Mouse (Mus musculus): ENCODE data around the gene Farp2.

The Farp2 gene

DNA sequence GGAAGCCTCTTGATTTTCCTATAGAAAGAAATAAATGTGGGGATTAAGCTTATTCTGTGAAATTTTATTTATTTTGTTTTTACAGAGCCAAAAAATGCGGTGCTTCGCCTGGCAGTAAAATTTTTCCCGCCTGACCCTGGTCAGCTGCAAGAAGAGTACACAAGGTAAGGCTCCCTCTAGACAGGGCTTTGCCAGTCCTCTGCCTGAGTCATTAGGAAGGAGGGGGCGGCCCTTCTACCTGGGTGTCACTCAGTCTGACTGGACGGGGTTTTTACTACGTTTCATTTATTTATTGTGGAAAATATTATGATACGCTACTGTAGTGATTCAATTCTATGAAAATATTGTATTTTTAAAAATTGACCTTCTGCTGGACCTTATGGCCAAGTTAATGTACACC, 51.3 kb downstream of the Farp2 start:
- DNase-seq (ENCODE audit: low read depth, low spot score): no peak

DNA sequence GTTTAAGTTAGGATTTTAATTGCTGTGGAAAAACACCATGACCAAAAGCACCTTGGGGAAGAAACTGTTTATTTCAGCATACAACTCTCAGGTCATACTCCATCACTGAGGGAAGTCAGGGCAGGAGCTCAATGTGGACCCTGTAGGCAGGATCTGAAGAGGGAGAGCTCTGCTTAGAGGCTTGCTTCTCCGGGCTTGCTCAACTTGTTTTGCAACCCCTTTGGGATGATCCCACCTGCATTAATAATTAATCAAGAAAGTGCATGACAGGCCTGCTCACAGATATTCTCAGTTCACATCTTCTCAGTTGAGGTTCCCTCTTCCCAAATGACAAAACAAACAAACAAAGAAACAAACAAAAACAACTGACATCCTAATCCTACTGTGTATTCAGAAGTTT, 51.8 kb downstream of the Farp2 start:
- DNase-seq (ENCODE audit: low read depth, low spot score): no peak

DNA sequence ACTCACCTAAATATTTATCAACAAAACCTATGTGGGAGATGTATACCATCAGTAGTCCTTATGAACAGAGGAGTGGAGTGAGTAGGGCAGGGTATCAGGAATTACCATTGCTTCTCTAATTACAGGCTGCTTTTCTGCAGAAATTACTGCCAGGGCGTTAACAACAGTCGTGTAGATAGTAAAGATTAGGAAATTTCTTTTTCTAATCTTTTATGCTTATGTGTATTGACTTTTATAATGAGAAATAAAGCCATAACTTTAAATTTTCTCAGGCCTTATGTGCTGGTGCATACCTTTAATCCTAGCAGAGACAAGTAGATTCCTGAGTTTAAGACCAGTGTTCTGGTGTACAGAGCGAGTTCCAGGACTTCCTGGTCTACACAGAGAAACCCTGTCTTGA, 52.9 kb downstream of the Farp2 start:
- DNase-seq (ENCODE audit: low read depth, low spot score): no peak

DNA sequence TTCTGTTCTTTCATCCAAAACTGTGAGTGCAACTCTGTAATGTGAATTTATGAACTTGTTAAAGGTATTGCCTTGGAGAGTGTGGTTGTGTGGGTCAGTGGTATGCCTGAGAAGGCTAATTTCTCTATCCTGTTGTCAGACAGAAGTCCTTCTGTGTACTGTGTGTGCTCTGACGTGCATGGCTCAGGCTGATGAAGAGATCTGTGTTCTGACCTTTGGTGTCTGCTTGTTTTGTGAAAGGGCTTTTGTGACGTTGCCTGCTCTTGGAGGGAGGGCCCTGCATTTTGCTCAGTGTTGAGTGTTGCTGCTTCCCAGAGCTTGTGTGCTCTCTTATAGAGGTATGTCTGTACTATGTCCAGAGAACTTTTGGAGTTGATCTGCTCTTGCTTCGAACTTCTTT, 55.1 kb downstream of the Farp2 start:
- no peak for DNase-seq (ENCODE audit: low read depth, low spot score)

DNA sequence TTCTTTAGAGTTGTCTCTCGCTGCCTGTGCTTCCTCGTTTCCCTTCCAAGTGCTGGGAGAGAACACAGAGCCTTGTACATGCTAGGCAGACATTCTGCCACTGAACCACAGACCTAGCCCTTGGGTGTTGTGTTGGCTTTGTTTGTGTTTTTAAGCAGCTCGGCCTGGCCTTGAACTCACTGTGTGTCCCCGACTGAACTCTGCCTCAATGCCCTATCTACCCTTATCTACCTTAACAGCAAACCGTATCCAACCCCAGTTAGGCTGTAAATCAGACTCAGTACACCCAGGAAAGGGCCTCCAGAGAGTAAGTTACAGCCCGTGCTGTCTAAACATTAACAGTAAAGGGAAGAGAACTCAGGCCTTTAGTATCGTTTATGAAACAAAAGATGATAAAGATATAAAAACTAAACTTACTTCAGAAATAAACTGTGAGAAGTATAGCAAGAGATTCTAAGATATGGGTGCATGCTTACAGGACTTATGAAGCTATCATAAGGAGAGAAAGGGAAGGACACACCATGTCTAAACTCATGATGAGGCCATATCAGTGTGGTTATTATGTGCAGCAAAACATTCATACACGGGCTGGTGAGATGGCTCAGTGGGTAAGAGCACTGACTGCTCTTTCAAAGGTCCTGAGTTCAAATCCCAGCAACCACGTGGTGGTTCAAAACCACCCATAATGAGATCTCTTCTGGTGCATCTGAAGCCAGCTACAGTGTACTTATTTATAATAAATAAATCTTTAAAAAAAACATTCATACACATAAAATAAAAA, 56.0 kb downstream of the Farp2 start:
- DNase-seq (ENCODE audit: low read depth, low spot score): no peak

DNA sequence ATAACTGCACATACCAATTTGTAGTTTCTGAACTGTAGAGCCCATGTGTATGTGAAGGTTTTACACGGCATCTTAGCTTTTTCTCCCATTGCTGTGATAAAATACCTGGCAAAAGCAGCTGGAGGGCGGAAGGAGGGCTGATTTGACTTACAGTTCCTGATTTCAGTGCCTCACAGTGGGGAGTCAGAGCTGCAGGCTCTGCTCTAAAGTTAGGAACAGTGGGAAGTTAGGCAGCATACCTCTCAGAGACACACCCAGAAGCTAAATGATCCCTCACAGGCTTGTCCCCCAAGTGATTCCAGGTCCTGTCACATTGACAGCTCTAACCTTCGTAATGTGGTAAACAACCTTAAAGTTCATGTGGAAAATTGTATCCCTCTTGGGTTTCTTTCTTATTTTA, 65.2 kb downstream of the Farp2 start:
- no peak for DNase-seq (ENCODE audit: low read depth, low spot score)

DNA sequence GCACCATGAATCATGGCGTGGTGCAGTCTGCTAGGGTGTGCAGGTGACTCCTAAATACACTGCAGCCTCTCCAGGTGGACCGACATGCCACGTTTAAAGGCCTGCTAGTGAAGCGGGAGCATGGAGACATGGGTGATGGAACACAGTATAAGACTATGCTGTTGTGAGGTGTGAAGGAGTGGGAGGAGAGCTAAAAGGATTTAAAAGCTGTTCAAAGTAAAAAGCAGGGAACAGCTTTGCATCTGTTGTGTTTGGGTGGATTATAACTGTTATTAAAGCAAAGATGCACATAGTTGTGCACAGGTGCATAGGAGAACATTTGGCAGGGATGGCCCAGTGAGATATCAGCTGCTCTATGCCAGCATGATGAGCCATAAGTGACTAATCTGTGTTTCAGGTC, 66.0 kb downstream of the Farp2 start:
- DNase-seq (ENCODE audit: low read depth, low spot score): no peak

DNA sequence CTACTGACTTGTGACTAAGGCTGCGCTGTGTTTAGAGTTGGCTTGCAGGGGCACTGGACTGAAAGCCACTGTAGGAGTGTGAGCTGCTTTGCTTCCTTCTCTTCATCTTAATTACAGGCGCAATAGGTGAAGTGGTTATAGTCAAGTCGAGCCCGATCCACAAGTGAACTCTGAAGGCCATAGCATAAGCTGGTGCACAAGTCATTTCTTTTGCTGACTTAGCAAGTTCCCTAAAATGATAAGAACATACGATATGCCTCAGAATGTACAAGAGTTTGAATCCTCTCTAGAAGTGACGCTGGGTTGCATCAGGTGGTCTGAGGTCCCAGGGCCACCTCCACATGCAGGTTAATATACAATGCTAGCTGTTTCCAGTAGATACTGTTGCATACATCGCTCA, 69.7 kb downstream of the Farp2 start:
- no peak for DNase-seq (ENCODE audit: low read depth, low spot score)

DNA sequence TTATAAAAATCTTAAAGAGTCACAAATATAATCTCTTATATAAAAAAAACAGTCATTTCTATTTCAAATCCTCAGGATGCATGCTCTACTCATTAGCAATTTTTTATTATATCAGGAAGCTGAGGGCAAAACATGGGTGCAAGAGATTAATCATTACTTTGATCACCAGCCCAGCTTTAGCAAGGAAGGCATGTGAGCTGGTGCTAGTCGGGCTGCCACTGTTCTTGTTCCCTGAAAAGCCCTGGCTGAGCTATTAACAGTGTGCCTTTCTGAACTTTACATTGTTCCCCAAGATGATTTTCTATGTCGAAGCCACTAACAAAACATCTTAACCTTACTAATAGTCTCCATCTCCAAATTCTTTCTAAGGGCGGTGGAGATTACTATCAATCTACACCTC, 76.5 kb downstream of the Farp2 start:
- no peak for DNase-seq (ENCODE audit: low read depth, low spot score)

DNA sequence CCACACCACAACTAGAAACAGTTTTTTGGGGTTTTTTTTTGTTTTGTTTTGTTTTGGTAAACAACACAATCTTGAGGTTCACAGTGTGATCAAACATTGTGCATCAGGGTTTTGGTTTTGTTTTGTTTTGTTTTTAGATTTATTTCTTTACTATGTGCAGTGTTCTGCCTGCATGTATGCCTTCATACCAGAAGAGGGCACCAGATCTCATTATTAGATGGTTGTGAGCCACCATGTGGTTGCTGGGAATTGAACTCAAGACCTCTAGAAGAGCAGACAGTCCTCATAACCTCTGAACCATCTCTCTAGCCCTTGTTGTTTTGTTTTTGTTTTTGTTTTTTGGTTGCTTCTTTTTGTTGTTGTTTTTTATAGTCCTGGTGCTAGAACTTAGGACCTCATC, 82.1 kb downstream of the Farp2 start:
- DNase-seq (ENCODE audit: low read depth, low spot score): no peak

DNA sequence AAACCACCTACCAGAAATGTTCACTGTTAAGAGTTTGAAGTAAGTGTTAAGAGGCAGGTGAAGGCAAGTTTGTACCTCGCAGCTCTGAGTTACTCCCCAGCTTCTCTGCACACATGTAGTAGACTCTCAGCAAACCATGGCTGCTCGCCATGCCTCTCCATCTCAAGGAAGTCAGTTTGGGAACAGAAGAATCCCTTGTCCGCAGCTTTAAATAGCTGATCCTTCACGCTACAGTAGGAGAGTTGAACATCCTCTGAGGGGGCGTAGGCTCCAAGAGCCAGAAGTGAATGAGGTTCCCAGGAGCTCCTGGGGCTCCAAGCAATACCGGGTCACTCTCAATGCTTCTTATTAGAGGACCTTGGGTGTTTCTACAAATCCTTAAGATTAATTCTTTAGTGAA, 84.0 kb downstream of the Farp2 start:
- no peak for DNase-seq (ENCODE audit: low read depth, low spot score)

DNA sequence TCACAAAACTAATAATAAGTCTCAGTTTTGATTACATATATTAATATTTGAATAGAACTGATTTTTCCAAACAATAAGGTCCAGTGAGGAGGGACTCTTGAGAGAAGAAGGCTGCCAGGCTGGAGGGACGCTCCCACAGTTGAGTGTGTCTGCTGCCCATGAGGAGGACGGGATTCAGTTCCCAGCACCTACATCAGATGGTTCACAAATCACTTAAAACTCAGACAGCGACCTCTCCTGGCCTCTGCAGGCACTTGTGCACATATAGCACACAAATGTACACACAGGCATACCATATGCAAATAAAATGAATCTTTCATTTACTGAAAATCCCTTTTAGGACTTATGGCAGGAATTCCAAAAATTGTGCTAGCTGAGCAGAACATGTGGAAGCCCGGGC, 91.0 kb downstream of the Farp2 start:
- DNase-seq (ENCODE audit: low read depth, low spot score): no peak

DNA sequence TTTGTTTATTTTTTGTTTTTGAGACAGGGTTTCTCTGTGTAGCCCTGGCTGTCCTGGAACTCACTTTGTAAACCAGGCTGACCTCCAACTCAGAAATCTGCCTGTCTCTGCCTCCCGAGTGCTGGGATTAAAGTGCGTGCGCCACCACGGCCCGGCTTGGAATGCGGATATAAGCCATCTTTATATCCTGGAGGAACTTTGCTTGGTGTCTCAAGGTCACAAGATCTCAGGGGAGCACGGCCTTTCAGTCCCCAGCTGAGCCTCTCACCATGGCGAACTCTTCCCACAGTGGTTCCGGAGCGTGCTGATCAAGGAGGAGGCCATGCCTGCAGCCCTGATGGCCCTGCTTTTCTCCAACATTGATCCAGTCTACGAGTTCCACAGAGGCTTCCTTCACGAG, 92.0 kb downstream of the Farp2 start:
- no peak for DNase-seq (ENCODE audit: low read depth, low spot score)

DNA sequence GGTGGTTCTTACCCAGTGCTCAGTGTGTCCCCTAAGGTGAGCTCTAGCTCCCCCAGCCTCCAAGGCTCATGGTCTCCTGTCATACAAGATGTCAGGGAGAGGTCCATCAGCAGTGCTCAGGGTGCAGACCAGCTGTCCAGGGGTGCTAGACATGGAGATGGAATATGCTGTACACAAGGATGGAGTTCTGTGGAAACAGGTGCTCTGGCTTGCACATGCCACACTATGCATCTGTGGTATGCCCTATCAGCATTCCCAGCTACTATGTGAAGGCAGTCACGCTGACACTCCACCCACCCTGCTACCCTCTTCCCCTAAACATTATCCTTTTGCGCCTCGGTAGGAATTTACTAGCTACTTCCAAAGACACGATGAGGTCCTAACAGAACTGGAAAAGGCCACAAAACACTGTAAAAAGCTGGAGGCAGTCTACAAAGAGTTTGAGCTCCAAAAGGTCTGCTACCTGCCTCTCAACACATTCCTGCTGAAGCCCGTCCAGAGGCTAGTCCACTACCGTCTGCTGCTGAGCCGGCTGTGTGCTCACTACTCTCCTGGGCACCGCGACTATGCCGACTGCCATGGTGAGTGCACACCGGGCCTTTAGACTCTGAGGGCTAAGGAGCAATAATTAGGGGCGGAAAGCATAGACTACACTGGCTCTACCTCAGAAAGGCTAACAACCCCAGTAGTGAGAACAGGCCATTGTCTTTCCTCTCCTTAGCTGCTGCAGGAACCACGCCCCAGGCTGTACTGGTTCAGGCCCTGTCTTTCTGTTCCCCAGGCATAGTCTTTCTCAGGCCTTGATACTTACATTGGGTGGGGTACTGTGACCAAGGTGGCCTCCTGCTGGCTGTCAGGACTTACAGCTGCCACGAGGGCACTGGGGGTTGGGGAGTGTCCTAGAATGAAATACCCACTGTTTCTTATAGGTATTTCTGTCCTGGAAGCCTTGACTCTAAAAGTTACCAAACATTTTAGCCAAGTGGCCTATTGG, 95.5 kb downstream of the Farp2 start:
- no peak for DNase-seq (ENCODE audit: low read depth, low spot score)

DNA sequence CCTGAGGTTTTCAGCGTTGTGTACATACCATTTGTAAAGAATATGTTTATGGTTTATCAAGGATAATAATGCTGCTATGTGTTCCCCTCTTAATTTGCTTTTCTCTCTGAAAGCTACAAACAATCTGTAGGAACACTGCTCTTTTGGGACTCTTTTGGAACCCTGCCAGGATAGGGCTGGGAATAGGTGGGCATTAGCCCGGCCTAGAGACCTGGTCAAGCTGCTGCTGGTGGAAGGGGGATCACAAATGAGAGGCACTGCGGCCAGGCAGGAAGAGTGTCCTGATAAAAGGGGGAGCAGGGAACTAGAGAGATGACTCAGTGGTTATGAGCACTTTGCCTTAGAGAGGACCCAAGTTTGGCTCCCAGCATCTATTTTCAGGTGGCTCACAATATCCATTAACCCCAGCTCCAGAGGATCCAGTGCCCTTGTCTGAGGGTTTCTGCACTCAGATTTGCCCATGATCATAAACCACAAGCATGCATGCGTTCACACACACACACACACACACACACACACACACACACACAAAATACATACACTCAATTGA, 96.9 kb downstream of the Farp2 start:
- DNase-seq (ENCODE audit: low read depth, low spot score): no peak

DNA sequence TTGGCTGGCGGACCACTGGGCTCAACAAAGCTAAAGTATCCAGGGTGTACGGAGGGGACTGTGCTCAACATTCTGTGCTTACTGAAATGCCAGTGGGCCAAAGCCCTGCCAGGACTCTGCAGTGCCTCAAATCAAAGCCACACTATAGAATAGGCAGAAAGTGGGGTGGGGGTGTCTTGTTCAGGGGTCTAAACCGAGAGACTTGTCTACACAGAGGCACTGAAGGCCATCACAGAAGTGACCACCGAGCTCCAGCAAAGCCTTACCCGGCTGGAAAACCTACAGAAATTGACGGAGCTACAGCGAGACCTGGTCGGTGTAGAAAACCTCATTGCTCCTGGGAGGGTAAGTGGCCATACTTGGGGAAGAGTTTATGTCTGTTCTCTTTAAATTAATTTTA, 97.9 kb downstream of the Farp2 start:
- no peak for DNase-seq (ENCODE audit: low read depth, low spot score)

DNA sequence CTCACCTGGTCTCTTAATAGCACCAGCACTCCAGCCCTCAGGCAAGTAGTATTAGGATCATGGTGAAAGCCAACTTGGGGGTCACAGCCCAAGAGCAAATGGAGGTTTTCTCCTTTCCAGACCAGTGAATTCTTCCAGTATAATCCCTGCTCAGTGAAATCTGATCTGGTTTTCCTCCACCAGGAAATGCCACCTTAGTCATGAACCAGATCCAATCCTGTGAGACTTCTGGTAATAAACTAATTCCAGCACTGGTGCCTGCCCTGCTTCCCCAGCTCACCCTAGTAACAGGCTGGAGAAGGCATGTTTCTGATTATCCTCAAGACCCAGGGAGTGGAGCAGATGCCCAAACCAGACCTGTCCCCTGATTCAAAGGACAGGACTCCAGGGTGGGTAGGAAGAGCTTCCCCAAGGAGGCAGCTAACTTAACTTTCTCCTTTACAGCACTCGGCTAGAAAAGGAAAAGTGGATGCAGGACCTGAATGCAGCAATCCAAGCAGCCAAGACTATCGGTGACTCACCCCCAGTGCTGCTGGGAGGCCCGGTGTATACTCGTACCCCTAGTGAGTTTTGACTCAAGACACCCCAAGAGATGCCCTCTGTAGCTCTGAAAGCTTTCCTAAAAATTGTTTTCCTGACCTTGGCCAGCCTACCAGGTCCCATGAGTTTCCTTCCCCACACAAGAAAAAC, 106.3 kb downstream of the Farp2 start:
- no peak for DNase-seq (ENCODE audit: low read depth, low spot score)

DNA sequence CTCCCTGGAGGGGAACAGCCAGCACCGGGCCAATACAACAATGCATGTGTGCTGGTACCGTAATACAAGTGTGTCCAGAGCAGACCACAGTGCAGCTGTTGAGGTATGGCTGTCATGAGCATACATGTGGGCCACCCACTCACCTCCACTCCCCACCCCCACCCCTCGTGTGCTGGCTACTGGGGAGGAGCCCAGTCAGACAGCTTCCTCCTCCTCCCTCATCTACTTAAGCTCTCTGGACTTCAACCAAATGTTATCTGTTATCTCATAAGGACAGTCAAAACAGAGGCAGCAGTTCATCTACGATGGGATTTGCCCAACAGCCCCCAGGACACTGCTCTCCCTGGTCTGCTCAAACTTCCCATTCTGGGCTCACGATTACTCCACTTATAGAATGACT, 107.1 kb downstream of the Farp2 start:
- DNase-seq (ENCODE audit: low read depth, low spot score): no peak

DNA sequence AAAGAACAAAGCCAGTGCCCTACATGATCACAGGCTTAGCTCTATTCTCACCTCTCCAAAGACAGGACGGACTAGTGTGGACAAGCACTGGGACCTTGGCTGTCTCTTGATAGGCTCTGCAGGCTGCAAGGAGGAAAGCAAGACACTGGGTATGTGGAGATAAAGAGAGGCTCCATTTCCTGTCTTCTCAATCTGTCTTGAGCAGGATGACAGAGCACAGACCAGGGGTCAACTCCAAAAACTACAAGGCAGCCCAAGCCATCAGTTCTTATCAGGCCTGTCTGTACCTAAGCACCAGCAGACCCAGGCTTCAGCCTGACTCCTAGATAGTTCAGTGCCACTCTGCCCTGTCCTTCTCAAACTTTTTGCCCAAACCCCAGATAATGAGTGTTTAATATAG, 112.6 kb downstream of the Farp2 start:
- DNase-seq (ENCODE audit: low read depth, low spot score): no peak

DNA sequence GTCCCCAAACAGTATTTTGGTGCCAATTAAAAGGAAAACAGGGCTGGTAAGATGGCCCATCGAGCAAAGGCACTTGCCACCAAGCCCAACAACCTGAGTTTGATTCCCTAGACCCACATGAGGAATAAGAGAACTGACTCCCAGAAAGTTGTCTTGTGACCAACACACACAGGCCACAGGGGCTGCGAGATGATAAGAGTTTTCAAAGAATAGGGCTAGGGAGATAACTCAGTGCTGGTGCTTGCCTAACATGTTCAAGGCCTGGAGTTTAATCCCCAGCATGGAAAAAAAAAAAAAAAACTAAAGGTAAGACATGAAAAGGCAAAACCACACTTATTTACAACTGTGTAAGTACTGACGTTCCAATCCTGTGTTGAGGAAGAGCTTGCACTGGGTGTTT, 118.9 kb downstream of the Farp2 start:
- DNase-seq (ENCODE audit: low read depth, low spot score): no peak

DNA sequence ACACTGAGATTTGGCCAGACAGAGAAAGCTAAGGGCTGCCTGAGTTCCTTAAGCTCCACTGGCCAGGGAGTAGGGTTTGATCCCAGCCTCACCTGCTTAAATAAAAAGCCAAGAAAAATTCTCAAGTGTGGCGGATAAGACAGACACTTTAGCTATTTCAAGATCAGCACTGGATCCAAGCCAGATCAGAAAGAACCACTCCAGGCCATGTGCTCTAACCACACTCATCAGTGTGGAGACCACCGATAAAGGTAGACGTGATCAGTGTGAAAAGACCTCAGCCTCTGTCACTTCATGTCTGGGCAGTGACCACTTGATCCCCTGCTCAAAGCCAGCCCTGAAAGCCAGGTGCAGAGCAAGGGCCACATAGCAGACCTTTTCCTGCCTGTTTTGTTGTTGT, 120.8 kb downstream of the Farp2 start:
- no peak for DNase-seq (ENCODE audit: low read depth, low spot score)

DNA sequence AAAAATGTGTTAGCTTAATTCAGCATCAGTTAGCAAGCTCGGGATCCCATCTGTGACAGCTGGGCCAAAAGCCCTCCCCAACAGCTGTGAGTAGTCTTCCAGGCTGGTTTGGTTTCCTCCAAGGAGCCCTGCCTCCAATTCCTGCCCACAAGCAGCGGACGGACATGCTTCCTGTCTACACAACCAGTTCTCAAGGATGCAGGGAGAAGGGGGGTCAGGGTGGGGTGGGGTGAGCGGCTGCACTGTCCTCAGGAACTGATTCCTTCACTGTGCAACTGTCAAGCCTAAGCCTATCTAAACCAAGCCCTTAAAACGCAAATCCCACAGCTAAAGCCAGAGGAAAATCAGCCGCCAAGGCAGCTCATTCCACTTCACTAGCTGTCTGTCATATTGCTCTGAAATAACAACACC, 122.6 kb downstream of the Farp2 start:
- peak; percentile 25 for DNase-seq (ENCODE audit: low read depth, low spot score)
